Mouse (Mus musculus) hindbrain, embryonic 10.5 days (tissue): ENCODE measurements around the gene Cpm. TPM values are rescaled to one million over a fixed set of nuclear protein-coding genes. Genes with fewer than 3 reads are reported as not detected.
A peak's percentile ranks its signal among the peaks of the same experiment; 100 is the strongest.

Experiments used
- DNase-seq: peaks from one replicate; pipeline ENCODE4 v3.0.0-alpha.2; 2017; ENCODE audit warnings: low spot score
- H3K27ac ChIP-seq: fragments of 300-500 bp; sonication (generic); 2 replicates; pipeline ENCODE4 v1.5.1; 2016; ENCODE audit warnings: mild to moderate bottlenecking, moderate library complexity
- H3K27me3 ChIP-seq: fragments of 300-500 bp; sonication (generic); 2 replicates; pipeline ENCODE4 v1.6.1; 2016; ENCODE audit warnings: mild to moderate bottlenecking; ENCODE audit not compliant: poor library complexity, insufficient read depth, severe bottlenecking
- H3K36me3 ChIP-seq: fragments of 300-500 bp; sonication (generic); 2 replicates; pipeline ENCODE4 v1.6.1; 2016; ENCODE audit warnings: mild to moderate bottlenecking, moderate library complexity
- H3K4me1 ChIP-seq: fragments of 300-500 bp; sonication (generic); replicated peaks from 2 replicates; pipeline ENCODE4 v1.6.1; 2016; ENCODE audit warnings: mild to moderate bottlenecking
- H3K4me3 ChIP-seq: fragments of 300-500 bp; sonication (generic); 2 replicates; pipeline ENCODE4 v1.5.1; 2016; ENCODE audit warnings: mild to moderate bottlenecking, moderate library complexity
- H3K9me3 ChIP-seq: fragments of 300-500 bp; sonication (generic); 2 replicates; pipeline ENCODE4 v1.6.1; 2016; ENCODE audit warnings: mild to moderate bottlenecking, moderate library complexity
- WGBS: fragments of 180-500 bp; shearing (Covaris S2); methylation state at CpG from one replicate; pipeline ENCODE4 v1.1.7; 2016; 5-methylcytosine and 5-hydroxymethylcytosine counted together
- polyA plus RNA-seq: library from polyadenylated mRNA; unstranded; fragments of >200 nt; fragmentation: Nextera tagmentation; extraction: Ambion mirVana; gene quantifications from 2 replicates; pipeline ENCODE4 v1.2.1, GENCODE M21; 2016

Gene Cpm
- polyA plus RNA-seq, 1 experiment from 2014 or later: 5.9 TPM

DNA sequence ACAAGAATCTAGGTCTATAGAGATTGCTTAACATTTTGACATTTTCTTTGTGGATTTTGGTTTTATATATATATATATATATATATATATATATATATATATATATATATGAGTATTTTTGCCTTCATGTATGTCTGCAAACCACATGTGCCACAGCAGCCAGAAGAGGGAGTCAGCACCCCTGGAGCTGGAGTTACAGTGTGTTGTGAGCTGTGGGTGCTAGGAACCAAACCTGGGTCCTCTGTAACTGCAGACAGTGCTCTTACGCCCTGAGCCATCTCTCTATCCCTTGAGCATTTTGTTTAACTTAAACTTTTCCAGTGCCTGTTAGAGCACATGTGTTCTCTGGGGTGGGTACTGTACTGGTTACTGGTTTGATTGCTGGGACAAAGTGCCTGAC is 44.6 kb downstream of the Cpm start:
- WGBS: 90% methylated on average over 1 of the region's 1 CpGs
- H3K4me1 ChIP-seq: peaks cover 16% of the 10 kb centered on the region
- no peak overlapping the region for H3K27ac ChIP-seq
- H3K27me3 ChIP-seq: no peaks in the 10 kb centered on the region
- H3K4me3 ChIP-seq: no peak overlapping the region
- no peaks in the 10 kb centered on the region for H3K9me3 ChIP-seq
- no peak for DNase-seq
- H3K36me3 ChIP-seq: no peaks in the 10 kb centered on the region

DNA sequence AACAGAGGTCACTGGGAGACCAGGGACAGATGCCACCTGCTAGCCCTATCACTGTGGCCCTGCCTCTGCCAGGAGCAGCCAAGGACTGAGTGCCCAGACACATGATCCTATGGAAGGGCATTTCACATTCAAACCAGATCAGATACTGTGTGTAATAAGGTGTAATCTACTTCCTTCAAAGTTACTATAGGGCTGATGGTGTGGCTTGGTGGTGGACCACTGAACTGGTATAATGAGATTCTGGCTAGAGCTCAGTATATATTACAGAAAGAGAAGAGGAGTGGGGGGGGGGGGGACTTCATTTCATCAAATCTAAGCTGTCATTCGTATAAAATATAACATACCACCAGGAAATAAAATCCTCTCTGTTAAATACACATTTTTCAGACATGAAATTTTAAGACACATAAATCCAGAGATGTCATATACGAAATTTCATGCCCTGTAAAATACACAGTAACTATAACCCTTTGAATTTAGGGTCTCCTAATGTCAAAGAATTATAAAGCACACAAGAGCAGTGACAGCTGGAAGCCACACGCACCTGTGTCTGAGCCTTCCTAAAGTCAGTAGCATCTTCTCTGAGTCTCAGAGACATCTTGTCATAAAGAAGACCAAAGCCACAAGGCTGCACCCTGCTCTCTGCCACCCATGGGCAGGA is 45.2 kb downstream of the Cpm start:
- 85% methylated on average over 3 of the region's 3 CpGs for WGBS
- Histone ChIP-seq H3K36me3 (no peaks in the 10 kb centered on the region), H3K9me3 (no peaks in the 10 kb centered on the region), H3K27ac (no peak overlapping the region), H3K4me3 (no peak overlapping the region), H3K4me1 (peaks cover 14% of the 10 kb centered on the region), H3K27me3 (no peaks in the 10 kb centered on the region)
- DNase-seq: no peak

DNA sequence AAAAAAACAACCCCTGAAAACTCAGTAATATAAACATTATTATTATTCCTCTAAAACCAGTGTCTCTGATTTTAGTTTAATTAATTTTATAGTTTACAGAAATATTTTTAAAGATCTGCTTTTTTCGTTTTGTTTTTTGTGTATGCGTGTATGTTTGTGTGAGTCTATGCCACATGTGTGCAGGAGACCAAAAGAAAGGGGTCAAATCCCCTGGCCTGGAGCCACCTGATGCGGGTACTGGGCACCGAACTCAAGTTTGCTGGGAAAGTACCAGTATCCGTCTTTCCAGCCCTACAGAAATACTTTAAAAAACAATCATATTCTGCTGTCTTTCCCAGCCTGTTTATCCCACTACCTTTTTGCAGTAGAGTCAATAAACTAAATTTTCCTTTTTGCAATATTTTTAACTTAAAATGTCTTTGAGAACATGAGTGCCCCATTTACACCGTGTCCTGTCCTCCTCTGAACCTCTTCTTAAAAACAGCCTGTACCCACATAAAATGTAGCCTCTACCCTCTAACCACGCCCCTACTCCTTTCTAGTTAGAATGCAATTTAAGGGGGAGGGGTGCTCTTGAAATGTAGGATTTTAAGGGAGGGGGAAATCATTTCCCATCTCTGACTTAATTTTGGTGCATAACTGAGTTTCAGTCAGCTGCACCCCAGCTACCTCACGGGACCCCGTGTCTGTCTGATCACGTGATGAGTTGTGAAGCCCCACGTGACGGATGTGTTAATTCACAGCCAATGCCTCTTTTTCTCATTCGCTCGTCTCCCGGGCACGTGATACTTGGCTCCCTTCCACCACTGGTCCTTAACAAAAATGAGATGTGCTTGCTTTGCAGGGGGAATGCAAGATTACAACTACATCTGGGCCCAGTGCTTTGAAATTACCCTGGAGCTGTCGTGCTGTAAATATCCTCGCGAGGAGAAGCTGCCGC is 46.1 kb downstream of the Cpm start:
- WGBS: 40% methylated on average over 20 of the region's 20 CpGs
- peak overlapping the region; percentile 56; the same call in 1 of the 2 replicates for H3K27ac ChIP-seq
- H3K36me3 ChIP-seq: no peaks in the 10 kb centered on the region
- no peaks in the 10 kb centered on the region for H3K27me3 ChIP-seq
- peak; percentile 77 for DNase-seq
- H3K4me1 ChIP-seq: peaks cover 10% of the 10 kb centered on the region; the same call in 1 of the 2 replicates
- H3K9me3 ChIP-seq: no peaks in the 10 kb centered on the region
- peak overlapping the region; percentile 49 for H3K4me3 ChIP-seq

DNA sequence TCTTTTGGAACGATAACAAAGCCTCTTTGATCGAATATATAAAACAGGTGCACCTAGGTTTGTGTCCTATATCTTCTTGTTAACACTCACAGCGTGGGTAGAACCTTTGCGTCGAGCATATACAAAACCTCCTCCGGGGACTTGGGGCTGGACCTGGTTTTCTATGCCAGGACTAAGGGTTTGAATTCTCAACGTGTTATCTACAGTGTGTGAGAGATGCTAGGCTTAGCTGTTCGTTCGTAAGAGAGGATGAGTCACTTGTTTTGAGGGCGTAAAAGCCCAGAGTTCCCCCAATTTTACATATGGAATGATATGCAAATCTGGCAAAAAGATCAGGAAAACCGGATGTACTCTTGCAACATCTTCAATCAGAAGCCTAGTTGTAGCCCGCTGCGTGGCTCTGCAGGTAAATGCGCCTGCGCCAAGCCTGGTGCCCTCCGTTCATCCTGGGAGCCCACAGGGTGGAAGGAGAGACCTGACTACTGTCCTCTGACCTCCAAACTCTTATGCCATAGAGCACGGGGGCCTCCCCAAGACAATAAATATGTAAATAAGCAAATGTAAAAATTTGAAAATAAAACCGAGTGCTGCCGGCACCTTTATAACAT is 46.8 kb downstream of the Cpm start:
- H3K27me3 ChIP-seq: no peaks in the 10 kb centered on the region
- H3K27ac ChIP-seq: peak overlapping the region; percentile 56; the same call in 1 of the 2 replicates
- DNase-seq: peak; percentile 22
- no peaks in the 10 kb centered on the region for H3K9me3 ChIP-seq
- peak overlapping the region; percentile 49 for H3K4me3 ChIP-seq
- H3K36me3 ChIP-seq: no peaks in the 10 kb centered on the region
- H3K4me1 ChIP-seq: peaks cover 10% of the 10 kb centered on the region; the same call in 1 of the 2 replicates
- 36% methylated on average over 19 of the region's 19 CpGs for WGBS

DNA sequence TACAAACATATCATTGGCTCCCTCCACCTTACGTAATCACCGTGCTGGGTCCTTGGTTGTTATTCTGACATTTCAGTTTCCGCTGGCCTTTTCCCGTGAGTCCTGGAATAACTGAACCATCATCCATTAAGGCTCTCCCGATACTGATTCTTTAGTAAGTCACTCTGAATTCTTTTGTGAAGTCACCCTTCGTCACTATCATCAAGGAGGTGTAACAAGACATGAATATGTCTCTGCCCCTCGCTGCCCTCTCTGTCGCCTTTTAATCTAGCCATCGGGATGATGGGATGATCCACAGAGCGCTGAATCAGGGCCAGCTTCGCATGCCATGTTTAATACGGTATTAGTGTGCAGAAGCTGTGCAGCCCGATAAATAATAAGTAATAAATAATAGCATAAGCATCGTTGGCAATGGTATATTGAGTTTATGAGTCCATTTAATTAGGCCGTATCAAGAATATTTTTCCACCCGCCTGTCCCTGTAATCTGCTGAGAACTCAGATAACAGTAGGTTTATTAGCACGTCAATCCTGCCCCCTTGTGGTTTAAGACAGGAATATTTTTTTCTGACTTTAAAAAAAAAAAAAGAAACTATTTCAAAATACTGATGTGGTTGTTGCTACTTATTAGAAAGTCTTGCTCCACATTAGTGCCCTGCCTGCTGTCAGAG is 47.5 kb downstream of the Cpm start:
- Histone ChIP-seq H3K27me3 (no peaks in the 10 kb centered on the region), H3K9me3 (no peaks in the 10 kb centered on the region), H3K4me3 (peak overlapping the region; percentile 49), H3K4me1 (peaks cover 10% of the 10 kb centered on the region; the same call in 1 of the 2 replicates), H3K36me3 (no peaks in the 10 kb centered on the region), H3K27ac (no peak overlapping the region)
- 30% methylated on average over 17 of the region's 17 CpGs for WGBS
- peak; percentile 25 for DNase-seq

DNA sequence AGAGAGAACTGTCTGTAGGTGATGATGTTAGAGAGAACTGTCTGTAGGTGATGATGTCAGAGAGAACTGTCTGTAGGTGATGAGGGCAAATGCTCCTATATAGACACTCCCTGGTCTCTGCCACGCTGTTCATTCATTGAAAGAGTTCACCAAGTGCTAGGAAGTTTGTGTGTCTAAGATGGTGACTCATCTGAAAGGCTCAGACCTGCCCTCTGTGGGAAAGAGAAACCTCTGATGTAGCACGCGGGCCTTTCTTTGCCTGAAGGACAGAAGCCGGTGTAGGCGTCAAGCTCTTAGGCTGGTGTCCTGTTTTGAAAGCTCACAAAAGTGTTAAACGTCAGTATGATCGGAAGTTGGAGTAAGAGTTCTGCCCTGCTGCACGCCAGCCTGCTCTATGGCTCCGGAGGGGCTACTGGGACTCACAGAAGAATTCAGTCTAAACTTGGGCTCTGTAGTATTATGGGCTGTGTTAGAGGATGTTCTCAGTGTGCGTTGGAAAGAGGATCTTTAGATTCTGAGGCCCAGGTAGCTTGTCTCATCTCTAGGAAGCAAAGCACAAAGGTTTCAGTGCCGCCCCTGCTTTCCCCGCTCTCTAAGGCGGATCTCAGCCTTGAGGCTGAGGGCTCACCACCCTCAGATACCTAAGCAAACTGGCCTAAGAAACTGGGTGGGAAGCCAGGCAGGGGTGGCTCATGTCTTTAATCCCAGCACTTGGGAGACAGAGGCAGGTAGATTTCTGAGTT is 48.4 kb downstream of the Cpm start:
- Histone ChIP-seq H3K27ac (no peak overlapping the region), H3K9me3 (no peaks in the 10 kb centered on the region), H3K27me3 (no peaks in the 10 kb centered on the region), H3K36me3 (no peaks in the 10 kb centered on the region), H3K4me3 (no peak overlapping the region), H3K4me1 (peaks cover 10% of the 10 kb centered on the region; the same call in 1 of the 2 replicates)
- DNase-seq: no peak
- 80% methylated on average over 13 of the region's 13 CpGs for WGBS

DNA sequence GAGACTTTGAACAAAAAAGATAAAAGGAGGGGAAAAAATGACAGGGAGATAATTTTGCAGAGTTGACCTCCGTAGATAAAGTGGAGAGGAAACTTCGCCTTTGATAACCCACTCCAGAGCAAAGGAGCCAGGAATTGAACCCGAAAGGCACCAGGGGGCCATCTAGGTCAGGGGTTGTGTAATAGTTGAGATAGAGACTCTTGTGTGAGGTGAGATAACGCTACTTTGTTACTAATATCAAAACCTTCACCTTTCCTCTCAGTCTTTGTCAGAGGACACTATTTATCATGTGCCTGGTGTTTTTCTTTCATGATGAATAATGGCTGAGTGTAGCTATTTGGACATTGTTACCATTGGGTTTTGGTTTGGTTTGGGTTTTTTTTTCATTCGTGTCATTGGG is 49.1 kb downstream of the Cpm start:
- WGBS: 81% methylated on average over 5 of the region's 5 CpGs
- no peak for DNase-seq
- Histone ChIP-seq H3K27ac (no peak overlapping the region), H3K4me1 (peaks cover 10% of the 10 kb centered on the region; the same call in 1 of the 2 replicates), H3K9me3 (no peaks in the 10 kb centered on the region), H3K36me3 (no peaks in the 10 kb centered on the region), H3K4me3 (no peak overlapping the region), H3K27me3 (no peaks in the 10 kb centered on the region)

DNA sequence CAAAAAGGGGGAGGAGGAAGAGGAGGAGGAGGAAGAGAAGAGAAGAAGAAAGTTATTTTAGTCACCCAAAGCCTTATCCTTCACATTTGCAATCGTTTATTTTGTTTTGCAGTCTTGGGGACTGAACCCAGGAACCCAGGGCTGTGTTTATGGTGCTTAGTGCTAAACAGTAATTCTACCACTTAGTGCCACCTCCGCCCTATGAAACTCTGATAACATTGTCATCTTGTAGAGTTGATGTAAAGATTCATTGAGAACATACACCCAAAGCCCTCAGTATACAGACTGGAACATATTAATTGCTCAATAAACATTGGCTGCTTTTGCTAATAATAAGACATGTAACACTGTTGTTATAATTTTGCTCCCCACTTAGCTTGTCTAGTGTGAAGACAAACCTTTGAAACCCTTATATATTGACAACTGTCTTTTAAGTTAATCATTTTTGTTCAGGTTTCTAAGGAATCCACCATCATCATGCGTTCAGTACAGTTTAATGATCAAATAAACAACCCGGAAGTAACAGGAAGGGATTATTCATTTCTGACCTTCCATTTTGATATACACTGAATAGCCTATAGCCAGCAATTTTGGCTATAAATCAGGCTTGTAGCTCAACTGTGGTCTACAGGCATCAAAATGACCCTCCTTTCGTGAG is 49.9 kb downstream of the Cpm start:
- Histone ChIP-seq H3K4me1 (peaks cover 10% of the 10 kb centered on the region; the same call in 1 of the 2 replicates), H3K4me3 (no peak overlapping the region), H3K36me3 (peaks cover 3% of the 10 kb centered on the region; the same call in 1 of the 2 replicates), H3K27me3 (no peaks in the 10 kb centered on the region), H3K27ac (no peak overlapping the region), H3K9me3 (no peaks in the 10 kb centered on the region)
- WGBS: 90% methylated on average over 5 of the region's 5 CpGs
- no peak for DNase-seq

DNA sequence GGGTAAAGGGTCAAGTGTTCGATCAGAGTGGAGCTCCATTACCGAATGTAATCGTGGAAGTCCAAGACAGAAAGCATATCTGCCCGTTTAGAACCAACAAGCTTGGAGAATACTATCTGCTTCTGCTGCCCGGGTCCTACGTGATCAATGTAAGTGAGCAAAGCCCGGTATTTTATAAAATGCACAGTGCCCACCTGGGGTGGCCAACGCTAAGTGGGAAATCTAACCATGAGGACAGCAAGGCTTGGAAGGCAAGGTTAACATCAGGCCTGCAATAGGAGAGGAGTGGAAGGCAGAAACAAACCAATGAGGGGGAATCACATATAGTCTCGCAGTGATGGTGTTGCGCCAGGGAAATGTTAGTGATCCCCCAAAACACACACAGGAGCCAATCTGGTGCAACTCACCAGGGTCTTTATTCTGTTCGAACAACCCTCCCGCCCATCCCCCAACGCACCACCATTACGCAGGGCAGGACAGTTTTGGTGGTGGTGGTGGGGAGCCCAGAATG is 50.7 kb downstream of the Cpm start:
- WGBS: 91% methylated on average over 14 of the region's 14 CpGs
- peaks cover 10% of the 10 kb centered on the region; the same call in 1 of the 2 replicates for H3K4me1 ChIP-seq
- H3K27ac ChIP-seq: no peak overlapping the region
- H3K9me3 ChIP-seq: no peaks in the 10 kb centered on the region
- DNase-seq: no peak
- H3K4me3 ChIP-seq: no peak overlapping the region
- no peaks in the 10 kb centered on the region for H3K27me3 ChIP-seq
- H3K36me3 ChIP-seq: peaks cover 6% of the 10 kb centered on the region; the same call in 1 of the 2 replicates

DNA sequence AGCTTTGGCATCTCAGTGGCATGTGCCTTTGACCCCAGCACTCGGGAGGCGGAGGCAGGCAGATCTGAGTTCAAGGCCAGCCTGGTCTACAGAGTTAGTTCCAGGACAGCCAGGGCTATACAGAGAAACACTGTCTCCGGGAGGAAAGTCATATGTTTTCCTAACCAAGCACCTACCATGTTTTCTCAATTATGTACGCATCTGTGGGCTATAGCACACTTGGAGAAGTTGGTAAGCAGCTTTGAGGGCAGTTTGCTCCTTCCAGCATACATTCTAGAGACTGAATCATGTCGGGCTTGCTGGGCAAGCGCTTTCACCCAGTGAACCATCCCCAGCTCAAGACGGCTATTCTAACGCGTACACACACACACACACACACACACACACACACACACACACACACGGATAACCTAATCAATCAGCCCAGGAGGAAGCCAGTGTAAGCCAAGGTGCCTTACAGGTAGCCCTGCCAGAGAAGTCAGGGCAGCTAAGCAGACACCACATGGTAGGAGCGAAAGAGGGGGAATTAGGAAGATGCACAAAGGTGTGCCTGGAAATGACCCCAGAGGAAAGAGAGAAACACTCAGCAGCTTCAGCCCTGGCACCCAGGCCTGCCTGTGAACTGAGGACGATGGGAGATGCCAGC is 51.7 kb downstream of the Cpm start:
- DNase-seq: no peak
- WGBS: 93% methylated on average over 12 of the region's 12 CpGs
- no peaks in the 10 kb centered on the region for H3K9me3 ChIP-seq
- H3K4me3 ChIP-seq: no peak overlapping the region
- no peak overlapping the region for H3K27ac ChIP-seq
- peaks cover 4% of the 10 kb centered on the region; the same call in 1 of the 2 replicates for H3K4me1 ChIP-seq
- H3K36me3 ChIP-seq: peaks cover 6% of the 10 kb centered on the region; the same call in 1 of the 2 replicates
- H3K27me3 ChIP-seq: no peaks in the 10 kb centered on the region

DNA sequence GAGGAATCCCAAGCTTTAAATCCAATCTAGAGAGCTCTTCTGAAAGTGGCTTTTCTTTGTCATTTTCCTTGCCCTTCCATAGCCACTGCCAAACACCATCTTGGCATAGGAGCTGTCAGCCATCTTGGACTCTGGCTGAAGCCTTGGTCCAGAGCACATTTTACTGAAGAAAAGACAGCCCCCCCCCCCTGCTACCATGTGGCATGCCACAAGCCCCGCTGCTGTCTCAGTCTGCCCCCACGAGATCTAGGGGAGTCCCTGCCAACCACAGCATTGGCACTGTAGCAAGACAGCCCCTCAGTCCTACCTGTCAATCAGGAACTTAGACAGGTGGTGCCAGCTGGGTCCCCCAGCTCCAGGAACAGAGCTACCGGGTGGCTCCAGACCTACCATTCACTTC is 52.2 kb downstream of the Cpm start:
- H3K27ac ChIP-seq: no peak overlapping the region
- WGBS: 89% methylated on average over 3 of the region's 3 CpGs
- H3K9me3 ChIP-seq: no peaks in the 10 kb centered on the region
- no peaks in the 10 kb centered on the region; the same call in 1 of the 2 replicates for H3K4me1 ChIP-seq
- DNase-seq: no peak
- peaks cover 6% of the 10 kb centered on the region; the same call in 1 of the 2 replicates for H3K36me3 ChIP-seq
- H3K4me3 ChIP-seq: no peak overlapping the region
- no peaks in the 10 kb centered on the region for H3K27me3 ChIP-seq
